Mouse (Mus musculus): Measurements from ENCODE around the gene Specc1l. TPM values are rescaled to one million over a fixed set of nuclear protein-coding genes. Genes with fewer than 3 reads are reported as not detected.

Specc1l gene
- total and polyA plus RNA-seq, 2 experiments from 2014 or later = 23.6 to 37.5 TPM

DNA sequence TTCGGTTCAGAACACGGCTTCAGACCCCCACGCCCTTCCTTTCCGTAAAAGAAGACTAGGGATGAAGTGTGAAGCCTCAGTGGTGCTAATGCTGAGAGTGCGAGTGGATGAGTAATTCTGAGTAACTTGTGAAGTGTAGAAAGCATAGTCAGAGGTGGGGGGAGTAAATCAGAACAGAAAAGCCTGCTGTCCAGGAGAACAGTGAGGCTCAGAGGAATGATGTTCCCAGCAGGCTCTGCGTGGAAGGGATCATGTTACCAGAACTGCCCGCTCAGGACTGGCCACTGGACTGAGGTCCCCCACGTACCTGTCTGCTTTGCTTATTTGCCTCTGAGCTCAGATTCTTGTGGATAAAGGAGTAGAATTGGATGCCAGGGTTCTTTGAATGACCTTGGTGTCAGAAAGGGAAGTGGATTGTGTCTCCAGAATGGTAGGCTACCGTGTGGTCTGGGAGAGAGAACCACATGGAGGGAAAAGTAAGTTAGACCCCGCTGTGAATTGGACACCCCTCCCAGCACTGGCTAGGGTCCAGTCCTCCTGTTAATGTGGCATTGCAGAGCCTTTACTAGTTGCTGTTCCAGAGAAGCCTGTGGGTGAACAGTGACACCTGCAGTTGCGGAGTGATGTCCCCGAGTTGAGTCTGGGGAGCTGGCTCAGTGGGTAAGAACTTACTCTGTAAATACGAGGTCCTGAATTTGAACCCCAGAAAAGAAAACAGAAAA, 40.6 kb downstream of the Specc1l start:
- H3K4me1 ChIP-seq (ENCODE audit: insufficient read depth, low read length) = no peaks in the 10 kb centered on the region
- no peak overlapping the region for H3K9ac ChIP-seq (replicated peaks; ENCODE audit: low read length, poor library complexity, severe bottlenecking)
- no peak overlapping the region for H3K27ac ChIP-seq (ENCODE audit: low read depth, low read length)
- WGBS = 79% methylated on average over 13 of the region's 13 CpGs
- H3K27me3 ChIP-seq (ENCODE audit: insufficient read depth, low read length) = no peaks in the 10 kb centered on the region
- DNase-seq (ENCODE audit: low spot score) = peak; percentile 4
- peaks cover 14% of the 10 kb centered on the region for H3K36me3 ChIP-seq (ENCODE audit: insufficient read depth, low read length)
- TF ChIP-seq CTCF (IDR thresholded peaks at IDR 0.05) = no peak
- no peak for ATAC-seq (ENCODE audit: low FRiP score)
- H3K4me2 ChIP-seq (ENCODE audit: low read depth, low read length, poor library complexity, severe bottlenecking) = no peak overlapping the region
- H3K9me3 ChIP-seq (ENCODE audit: low read length) = no peaks in the 10 kb centered on the region
- H3K4me3 ChIP-seq (ENCODE audit: low read depth, low read length) = no peak overlapping the region

DNA sequence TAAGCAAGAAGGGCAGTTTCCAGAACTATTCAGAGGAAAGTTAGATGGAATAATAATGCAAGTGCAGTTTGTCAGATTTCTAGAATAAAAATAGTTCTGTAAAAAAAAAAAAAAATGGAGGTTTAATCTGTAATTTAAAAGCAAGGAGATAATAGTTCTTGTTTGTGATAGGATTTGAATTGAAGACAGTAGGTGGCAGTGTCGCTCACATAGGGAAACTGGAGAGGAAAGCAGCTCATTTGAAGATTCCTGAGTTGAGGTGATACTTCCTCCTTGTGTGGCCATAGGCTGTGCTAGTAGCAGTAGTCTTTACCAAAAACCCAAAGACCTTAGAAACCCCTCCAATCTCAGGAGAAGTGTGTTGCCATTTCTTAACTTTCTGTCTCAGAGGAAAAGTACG, 43.2 kb downstream of the Specc1l start:
- ATAC-seq (ENCODE audit: low FRiP score) (no peak), DNase-seq (ENCODE audit: low spot score) (peak; percentile 57)
- 76% methylated on average over 2 of the region's 2 CpGs for WGBS
- H3K9ac ChIP-seq (replicated peaks; ENCODE audit: low read length, poor library complexity, severe bottlenecking) = no peak overlapping the region
- H3K4me1 ChIP-seq (ENCODE audit: insufficient read depth, low read length) = no peaks in the 10 kb centered on the region
- no peak overlapping the region for H3K27ac ChIP-seq (ENCODE audit: low read depth, low read length)
- H3K4me2 ChIP-seq (ENCODE audit: low read depth, low read length, poor library complexity, severe bottlenecking) = no peak overlapping the region
- no peaks in the 10 kb centered on the region for H3K9me3 ChIP-seq (ENCODE audit: low read length)
- H3K27me3 ChIP-seq (ENCODE audit: insufficient read depth, low read length) = no peaks in the 10 kb centered on the region
- H3K4me3 ChIP-seq (ENCODE audit: low read depth, low read length) = no peak overlapping the region
- peaks cover 16% of the 10 kb centered on the region for H3K36me3 ChIP-seq (ENCODE audit: insufficient read depth, low read length)
- peak; percentile 76 for TF ChIP-seq CTCF (IDR thresholded peaks at IDR 0.05)

DNA sequence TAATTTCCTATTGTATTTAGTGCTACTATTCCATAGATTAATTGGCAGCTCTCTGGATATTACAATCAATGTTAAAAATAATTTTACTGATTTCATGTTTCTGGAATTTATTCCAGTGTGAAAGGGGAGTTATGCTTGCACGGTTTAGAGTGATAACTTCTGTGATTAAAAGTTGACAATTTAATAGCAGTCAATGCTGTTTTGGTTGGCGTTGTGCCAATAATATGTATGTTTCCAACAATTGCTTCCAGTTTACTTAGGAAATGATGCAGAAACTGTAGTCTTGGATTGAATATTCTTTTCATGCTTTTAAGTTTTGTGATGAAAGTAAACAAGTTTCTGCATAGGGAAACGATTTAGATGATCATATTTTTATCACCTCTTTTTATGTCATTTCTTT, 45.5 kb downstream of the Specc1l start:
- Histone ChIP-seq H3K36me3 (ENCODE audit: insufficient read depth, low read length) (peaks cover 34% of the 10 kb centered on the region), H3K9ac (replicated peaks; ENCODE audit: low read length, poor library complexity, severe bottlenecking) (no peak overlapping the region), H3K9me3 (ENCODE audit: low read length) (no peaks in the 10 kb centered on the region), H3K27me3 (ENCODE audit: insufficient read depth, low read length) (no peaks in the 10 kb centered on the region), H3K27ac (ENCODE audit: low read depth, low read length) (no peak overlapping the region), H3K4me3 (ENCODE audit: low read depth, low read length) (no peak overlapping the region), H3K4me2 (ENCODE audit: low read depth, low read length, poor library complexity, severe bottlenecking) (no peak overlapping the region), H3K4me1 (ENCODE audit: insufficient read depth, low read length) (no peaks in the 10 kb centered on the region)
- WGBS = 86% methylated on average over 3 of the region's 3 CpGs
- ATAC-seq (ENCODE audit: low FRiP score) (no peak), DNase-seq (ENCODE audit: low spot score) (no peak)
- no peak for TF ChIP-seq CTCF (IDR thresholded peaks at IDR 0.05)

DNA sequence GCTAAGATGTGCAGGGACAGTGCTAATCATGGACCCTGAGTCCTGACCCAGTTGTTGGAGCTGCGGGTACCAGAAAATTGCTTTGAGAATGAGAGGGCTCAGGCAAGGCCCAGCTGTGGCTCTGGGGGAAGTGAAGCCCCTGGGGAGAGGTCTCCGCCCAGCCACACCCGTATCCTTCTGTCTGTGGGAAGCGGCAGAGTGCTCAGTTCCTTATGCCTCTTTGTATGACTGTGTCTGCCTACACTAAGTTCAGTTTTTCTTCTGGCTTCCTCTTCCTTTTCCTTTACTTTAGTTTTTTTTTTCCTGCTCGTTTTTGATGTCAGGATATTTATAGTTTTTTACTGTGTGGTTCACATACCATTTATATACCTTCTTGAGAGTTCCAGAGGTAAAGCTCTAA, 46.4 kb downstream of the Specc1l start:
- Histone ChIP-seq H3K4me2 (ENCODE audit: low read depth, low read length, poor library complexity, severe bottlenecking) (no peak overlapping the region), H3K9ac (replicated peaks; ENCODE audit: low read length, poor library complexity, severe bottlenecking) (no peak overlapping the region), H3K4me1 (ENCODE audit: insufficient read depth, low read length) (no peaks in the 10 kb centered on the region), H3K36me3 (ENCODE audit: insufficient read depth, low read length) (peaks cover 37% of the 10 kb centered on the region), H3K9me3 (ENCODE audit: low read length) (no peaks in the 10 kb centered on the region), H3K27me3 (ENCODE audit: insufficient read depth, low read length) (no peaks in the 10 kb centered on the region), H3K27ac (ENCODE audit: low read depth, low read length) (no peak overlapping the region), H3K4me3 (ENCODE audit: low read depth, low read length) (no peak overlapping the region)
- 66% methylated on average over 5 of the region's 5 CpGs for whole genome bisulfite sequencing
- DNase-seq (ENCODE audit: low spot score) (no peak), ATAC-seq (ENCODE audit: low FRiP score) (no peak)
- no peak for TF ChIP-seq CTCF (IDR thresholded peaks at IDR 0.05)

DNA sequence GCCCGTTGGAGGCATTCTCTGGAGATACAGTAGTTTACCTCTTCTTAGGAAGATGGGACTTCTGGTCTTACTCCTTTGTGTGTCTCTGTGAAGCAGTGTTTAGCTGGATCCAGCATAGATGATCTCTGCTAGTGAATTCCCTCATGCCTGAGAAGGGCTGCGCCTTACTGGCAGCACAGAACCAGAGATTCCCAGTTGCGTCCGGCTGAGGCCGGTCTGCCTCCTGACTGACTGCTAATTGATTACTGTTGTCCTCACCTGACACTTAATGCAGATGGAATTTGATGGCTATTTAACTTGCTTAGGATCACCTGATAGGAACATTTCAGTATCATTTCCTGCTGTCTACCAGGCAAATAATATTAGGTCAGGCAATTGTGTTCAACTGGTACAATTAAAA, 49.4 kb downstream of the Specc1l start:
- WGBS = 98% methylated on average over 5 of the region's 5 CpGs
- H3K36me3 ChIP-seq (ENCODE audit: insufficient read depth, low read length) = peaks cover 52% of the 10 kb centered on the region
- no peak overlapping the region for H3K4me2 ChIP-seq (ENCODE audit: low read depth, low read length, poor library complexity, severe bottlenecking)
- no peak overlapping the region for H3K27ac ChIP-seq (ENCODE audit: low read depth, low read length)
- no peaks in the 10 kb centered on the region for H3K9me3 ChIP-seq (ENCODE audit: low read length)
- DNase-seq (ENCODE audit: low spot score) = no peak
- no peak for ATAC-seq (ENCODE audit: low FRiP score)
- no peaks in the 10 kb centered on the region for H3K27me3 ChIP-seq (ENCODE audit: insufficient read depth, low read length)
- TF ChIP-seq CTCF (IDR thresholded peaks at IDR 0.05) = no peak
- no peak overlapping the region for H3K4me3 ChIP-seq (ENCODE audit: low read depth, low read length)
- H3K9ac ChIP-seq (replicated peaks; ENCODE audit: low read length, poor library complexity, severe bottlenecking) = no peak overlapping the region
- no peaks in the 10 kb centered on the region for H3K4me1 ChIP-seq (ENCODE audit: insufficient read depth, low read length)

DNA sequence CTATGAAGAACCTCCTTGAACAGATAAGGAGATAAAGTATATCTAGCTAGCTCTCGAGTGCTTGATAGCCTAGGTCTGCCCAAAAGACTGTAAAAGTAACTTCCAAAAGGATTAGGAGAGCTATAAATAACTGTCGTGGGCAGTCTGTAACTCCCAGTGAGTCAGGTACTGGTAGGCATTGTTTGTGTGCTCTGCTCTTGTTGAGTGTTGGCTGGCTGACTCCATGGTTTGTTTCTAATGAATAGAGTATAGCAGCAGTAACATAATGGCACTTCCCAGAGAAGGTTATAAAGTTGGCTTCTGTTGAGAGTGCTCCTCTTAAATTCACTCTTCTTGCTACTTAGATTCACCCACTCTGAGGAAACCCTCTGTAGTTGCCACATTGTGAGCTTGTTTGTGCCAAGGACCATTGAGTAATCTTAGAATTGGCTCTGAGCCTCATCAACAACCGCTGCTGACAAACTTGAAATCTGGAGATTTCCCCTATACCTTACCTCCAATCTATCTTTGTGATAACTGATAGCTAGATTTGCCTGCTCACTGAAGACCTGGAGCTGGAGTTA, 53.2 kb downstream of the Specc1l start:
- H3K9ac ChIP-seq (replicated peaks; ENCODE audit: low read length, poor library complexity, severe bottlenecking) = no peak overlapping the region
- H3K9me3 ChIP-seq (ENCODE audit: low read length) = no peaks in the 10 kb centered on the region
- H3K4me1 ChIP-seq (ENCODE audit: insufficient read depth, low read length) = no peaks in the 10 kb centered on the region
- peaks cover 58% of the 10 kb centered on the region for H3K36me3 ChIP-seq (ENCODE audit: insufficient read depth, low read length)
- no peak overlapping the region for H3K4me3 ChIP-seq (ENCODE audit: low read depth, low read length)
- no peak for TF ChIP-seq CTCF (IDR thresholded peaks at IDR 0.05)
- no peak overlapping the region for H3K4me2 ChIP-seq (ENCODE audit: low read depth, low read length, poor library complexity, severe bottlenecking)
- H3K27me3 ChIP-seq (ENCODE audit: insufficient read depth, low read length) = no peaks in the 10 kb centered on the region
- DNase-seq (ENCODE audit: low spot score) (no peak), ATAC-seq (ENCODE audit: low FRiP score) (no peak)
- no peak overlapping the region for H3K27ac ChIP-seq (ENCODE audit: low read depth, low read length)
- 81% methylated on average over 3 of the region's 3 CpGs for WGBS
